Mouse (Mus musculus): ENCODE measurements at regions not wholly inside any gene's neighbourhood (a gene's known extent, or its start where the extent isn't known, plus 50 kb on each side); places are given as distances from the start of the nearest gene placed in this dataset.

- Histone ChIP-seq H3K36me3 (ENCODE audit: inconsistent target) (no peaks in the 10 kb centered on the region), H3K4me3 (ENCODE audit: inconsistent target) (no peak overlapping the region), H3K79me2 (ENCODE audit: inconsistent target) (no peaks in the 10 kb centered on the region), H3K27ac (peak overlapping the region; percentile 73)
- WGBS (ENCODE audit: missing documents) = 66% methylated on average over 18 of the region's 19 CpGs
These were observed 187.7 kb downstream of the Katnal1 start for GRCm38 (mm10) chr5:148741267-148742004.

- no peaks in the 10 kb centered on the region for H3K36me3 ChIP-seq (ENCODE audit: inconsistent target)
- no peak overlapping the region for H3K4me3 ChIP-seq (ENCODE audit: inconsistent target)
- H3K79me2 ChIP-seq (ENCODE audit: inconsistent target) = no peaks in the 10 kb centered on the region
- WGBS (ENCODE audit: missing documents) = 78% methylated on average over 15 of the region's 15 CpGs
- H3K27ac ChIP-seq = peak overlapping the region; percentile 73
These were observed 188.0 kb upstream of the Ubl3 start for GRCm38 (mm10) chr5:148740366-148741266.

- H3K79me2 ChIP-seq (ENCODE audit: inconsistent target) = no peaks in the 10 kb centered on the region
- H3K4me3 ChIP-seq (ENCODE audit: inconsistent target) = no peak overlapping the region
- H3K36me3 ChIP-seq (ENCODE audit: inconsistent target) = no peaks in the 10 kb centered on the region
- H3K27ac ChIP-seq = peak overlapping the region; percentile 73
- WGBS (ENCODE audit: missing documents) = 94% methylated on average over 2 of the region's 2 CpGs
These were observed 187.1 kb upstream of the Ubl3 start for GRCm38 (mm10) chr5:148739672-148740071.

- Histone ChIP-seq H3K36me3 (ENCODE audit: inconsistent target) (no peaks in the 10 kb centered on the region), H3K4me3 (ENCODE audit: inconsistent target) (no peak overlapping the region), H3K27ac (peak overlapping the region; percentile 73), H3K79me2 (ENCODE audit: inconsistent target) (no peaks in the 10 kb centered on the region)
- WGBS (ENCODE audit: missing documents) = 5% methylated on average over 3 of the region's 3 CpGs
These were observed 186.6 kb upstream of the Ubl3 start for GRCm38 (mm10) chr5:148739141-148739540.

GRCm38 (mm10) chr5:148729541-148729940 lies 177.0 kb upstream of the Ubl3 start:
- no peaks in the 10 kb centered on the region for H3K79me2 ChIP-seq (ENCODE audit: inconsistent target)
- H3K27ac ChIP-seq = no peak overlapping the region
- no peaks in the 10 kb centered on the region for H3K36me3 ChIP-seq (ENCODE audit: inconsistent target)
- no peak overlapping the region for H3K4me3 ChIP-seq (ENCODE audit: inconsistent target)
- 85% methylated on average over 15 of the region's 15 CpGs for WGBS (ENCODE audit: missing documents)

GRCm38 (mm10) chr5:148728492-148728891 lies 175.9 kb upstream of the Ubl3 start:
- Histone ChIP-seq H3K36me3 (ENCODE audit: inconsistent target) (no peaks in the 10 kb centered on the region), H3K4me3 (ENCODE audit: inconsistent target) (no peak overlapping the region), H3K27ac (no peak overlapping the region), H3K79me2 (ENCODE audit: inconsistent target) (no peaks in the 10 kb centered on the region)
- WGBS (ENCODE audit: missing documents) = 33% methylated on average over 1 of the region's 1 CpGs

- WGBS (ENCODE audit: missing documents) = 78% methylated on average over 7 of the region's 7 CpGs
- Histone ChIP-seq H3K79me2 (ENCODE audit: inconsistent target) (no peaks in the 10 kb centered on the region), H3K36me3 (ENCODE audit: inconsistent target) (no peaks in the 10 kb centered on the region), H3K27ac (no peak overlapping the region), H3K4me3 (ENCODE audit: inconsistent target) (no peak overlapping the region)
These were observed 173.9 kb upstream of the Ubl3 start for GRCm38 (mm10) chr5:148726442-148726841.

- H3K27ac ChIP-seq = no peak overlapping the region
- H3K79me2 ChIP-seq (ENCODE audit: inconsistent target) = no peaks in the 10 kb centered on the region
- 93% methylated on average over 6 of the region's 6 CpGs for WGBS (ENCODE audit: missing documents)
- H3K36me3 ChIP-seq (ENCODE audit: inconsistent target) = no peaks in the 10 kb centered on the region
- no peak overlapping the region for H3K4me3 ChIP-seq (ENCODE audit: inconsistent target)
These were observed 171.9 kb upstream of the Ubl3 start for GRCm38 (mm10) chr5:148724470-148724869.

GRCm38 (mm10) chr5:148723677-148724227 lies 171.2 kb upstream of the Ubl3 start:
- 94% methylated on average over 11 of the region's 11 CpGs for WGBS (ENCODE audit: missing documents)
- H3K4me3 ChIP-seq (ENCODE audit: inconsistent target) = no peak overlapping the region
- H3K79me2 ChIP-seq (ENCODE audit: inconsistent target) = no peaks in the 10 kb centered on the region
- H3K27ac ChIP-seq = no peak overlapping the region
- H3K36me3 ChIP-seq (ENCODE audit: inconsistent target) = no peaks in the 10 kb centered on the region

- WGBS (ENCODE audit: missing documents) = 93% methylated on average over 5 of the region's 5 CpGs
- Histone ChIP-seq H3K27ac (no peak overlapping the region), H3K36me3 (ENCODE audit: inconsistent target) (no peaks in the 10 kb centered on the region), H3K4me3 (ENCODE audit: inconsistent target) (no peak overlapping the region), H3K79me2 (ENCODE audit: inconsistent target) (no peaks in the 10 kb centered on the region)
These were observed 168.0 kb upstream of the Ubl3 start for GRCm38 (mm10) chr5:148720604-148721003.

GRCm38 (mm10) chr5:148716633-148717032 lies 164.0 kb upstream of the Ubl3 start:
- Histone ChIP-seq H3K27ac (no peak overlapping the region), H3K36me3 (ENCODE audit: inconsistent target) (no peaks in the 10 kb centered on the region), H3K79me2 (ENCODE audit: inconsistent target) (no peaks in the 10 kb centered on the region), H3K4me3 (ENCODE audit: inconsistent target) (no peak overlapping the region)
- WGBS (ENCODE audit: missing documents) = 95% methylated on average over 6 of the region's 6 CpGs

GRCm38 (mm10) chr5:148715218-148715991 lies 162.8 kb upstream of the Ubl3 start:
- Histone ChIP-seq H3K36me3 (ENCODE audit: inconsistent target) (no peaks in the 10 kb centered on the region), H3K27ac (no peak overlapping the region), H3K79me2 (ENCODE audit: inconsistent target) (no peaks in the 10 kb centered on the region), H3K4me3 (ENCODE audit: inconsistent target) (no peak overlapping the region)
- 93% methylated on average over 15 of the region's 15 CpGs for WGBS (ENCODE audit: missing documents)

- WGBS (ENCODE audit: missing documents) = 41% methylated on average over 4 of the region's 4 CpGs
These were observed 162.2 kb upstream of the Ubl3 start for GRCm38 (mm10) chr5:148714807-148715206.

GRCm38 (mm10) chr5:148713796-148714195 lies 161.2 kb upstream of the Ubl3 start:
- Histone ChIP-seq H3K36me3 (ENCODE audit: inconsistent target) (no peaks in the 10 kb centered on the region), H3K27ac (no peak overlapping the region), H3K79me2 (ENCODE audit: inconsistent target) (no peaks in the 10 kb centered on the region), H3K4me3 (ENCODE audit: inconsistent target) (no peak overlapping the region)
- 100% methylated on average over 5 of the region's 5 CpGs for WGBS (ENCODE audit: missing documents)

More at GRCm38 (mm10) chr5:148714807-148715206, 162.2 kb upstream of the Ubl3 start:
- no peak overlapping the region for H3K27ac ChIP-seq
- no peaks in the 10 kb centered on the region for H3K79me2 ChIP-seq (ENCODE audit: inconsistent target)
- H3K4me3 ChIP-seq (ENCODE audit: inconsistent target) = no peak overlapping the region
- H3K36me3 ChIP-seq (ENCODE audit: inconsistent target) = no peaks in the 10 kb centered on the region
